Mouse (Mus musculus) CH12.LX (cell line): ENCODE measurements around the gene Astn2.

ENCODE experiments used
- HCFC1 ChIP-seq: IDR thresholded peaks from 2 replicates; pipeline ENCODE4 v1.6.1; 2012; ENCODE audit warnings: low read depth, mild to moderate bottlenecking, inconsistent platforms, low read length, improper control_type of control experiment
- JUND ChIP-seq: conservative IDR thresholded peaks from 2 replicates; pipeline ENCODE4 v1.6.1; 2011; ENCODE audit warnings: low read depth, low read length, improper control_type of control experiment

GRCm38 (mm10) chr4:65399457-65399856, 1005.0 kb downstream of the Astn2 start:
- no peak for TF ChIP-seq HCFC1
- TF ChIP-seq JUND: no peak
